7 mouse cellular contexts compared by ENCODE assay signal in genomic region chr9:40456191-40456590, GRCm38 (mm10).
DNase-seq lines count a peak whose midpoint lies in the region; ATAC-seq and TF ChIP-seq lines count a peak whose summit lies in the region.

No protein-coding gene starts in this region.

- H3K27ac ChIP-seq in embryonic facial prominence, embryonic 13.5 days: peak overlapping the region; percentile 84
- no peak overlapping the region for H3K27ac ChIP-seq in hindbrain, embryonic 11.5 days (ENCODE audit: low read depth, low read length)
- no peak overlapping the region for H3K27ac ChIP-seq in liver, embryonic 16.5 days (ENCODE audit: low read length)
- no peak overlapping the region for H3K27ac ChIP-seq in neural tube, embryonic 14.5 days (ENCODE audit: low read depth, low read length)

- H3K9ac ChIP-seq in embryonic facial prominence, embryonic 13.5 days: peak overlapping the region; percentile 82
- peak overlapping the region; percentile 32 for H3K9ac ChIP-seq in hindbrain, embryonic 11.5 days (ENCODE audit: low read depth, low read length)
- H3K9ac ChIP-seq in liver, embryonic 16.5 days (ENCODE audit: low read depth, low read length): peak overlapping the region; percentile 33; the same call in 1 of the 2 replicates
- peak overlapping the region; percentile 60; the same call in 1 of the 2 replicates for H3K9ac ChIP-seq in neural tube, embryonic 14.5 days (replicated peaks; ENCODE audit: low read depth, low read length)

- H3K4me1 ChIP-seq in E14TG2a.4 (replicated peaks; ENCODE audit: low read depth, low read length): peaks cover 34% of the 10 kb centered on the region
- peaks cover 39% of the 10 kb centered on the region for H3K4me1 ChIP-seq in embryonic facial prominence, embryonic 13.5 days
- no peaks in the 10 kb centered on the region for H3K4me1 ChIP-seq in hindbrain, embryonic 11.5 days (replicated peaks; ENCODE audit: control insufficient read depth, insufficient read depth, low read length)
- peaks cover 3% of the 10 kb centered on the region; the same call in 1 of the 2 replicates for H3K4me1 ChIP-seq in liver, embryonic 16.5 days (ENCODE audit: control insufficient read depth, low read depth, low read length)
- no peaks in the 10 kb centered on the region for H3K4me1 ChIP-seq in neural tube, embryonic 14.5 days (ENCODE audit: control insufficient read depth, insufficient read depth, low read length)

- no peak for TF ChIP-seq CTCF in E14TG2a.4 (conservative IDR thresholded peaks at IDR 0.05; ENCODE audit: low read length)

- WGBS in embryonic facial prominence, embryonic 13.5 days: under 1% methylated on average over 7 of the region's 7 CpGs
- WGBS in hindbrain, embryonic 11.5 days: 2% methylated on average over 7 of the region's 7 CpGs
- 7% methylated on average over 7 of the region's 7 CpGs for whole genome bisulfite sequencing in liver, embryonic 16.5 days (ENCODE audit: insufficient replicate concordance)
- 2% methylated on average over 7 of the region's 7 CpGs for WGBS in neural tube, embryonic 14.5 days

- peak; percentile 83 for DNase-seq in R1 (ENCODE audit: low read depth, low spot score)
- peak; percentile 52 for DNase-seq in hindbrain, embryonic 11.5 days (ENCODE audit: low spot score)

- ATAC-seq in embryonic facial prominence, embryonic 13.5 days (ENCODE audit: insufficient number of reproducible peaks, insufficient read depth, low FRiP score, low TSS enrichment, low read depth): peak; percentile 85
- ATAC-seq in hindbrain, embryonic 11.5 days (ENCODE audit: low FRiP score): peak; percentile 75
- ATAC-seq in liver, embryonic 16.5 days (ENCODE audit: low read depth): peak; percentile 46
- peak; percentile 73 for ATAC-seq in neural tube, embryonic 14.5 days (ENCODE audit: low read depth)
- ATAC-seq in inflammation-experienced regulatory T-cells, adult 6 months: no peak

- no peaks in the 10 kb centered on the region for H3K36me3 ChIP-seq in E14TG2a.4 (ENCODE audit: insufficient read depth, low read length)
- no peaks in the 10 kb centered on the region for H3K36me3 ChIP-seq in embryonic facial prominence, embryonic 13.5 days
- no peaks in the 10 kb centered on the region for H3K36me3 ChIP-seq in hindbrain, embryonic 11.5 days (ENCODE audit: control insufficient read depth, insufficient read depth, low read length)
- no peaks in the 10 kb centered on the region for H3K36me3 ChIP-seq in liver, embryonic 16.5 days (ENCODE audit: control insufficient read depth, insufficient read depth)
- no peaks in the 10 kb centered on the region for H3K36me3 ChIP-seq in neural tube, embryonic 14.5 days (ENCODE audit: control insufficient read depth, insufficient read depth, low read length)

- H3K27me3 ChIP-seq in E14TG2a.4 (ENCODE audit: insufficient read depth, low read length): peaks cover 64% of the 10 kb centered on the region
- peaks cover 8% of the 10 kb centered on the region for H3K27me3 ChIP-seq in embryonic facial prominence, embryonic 13.5 days
- 0 out of 2 replicates have a peak, but pooled peaks cover 3% of the 10 kb centered on the region for H3K27me3 ChIP-seq in hindbrain, embryonic 11.5 days (ENCODE audit: control insufficient read depth, insufficient read depth, low read length)
- peaks cover 3% of the 10 kb centered on the region; the same call in 1 of the 2 replicates for H3K27me3 ChIP-seq in liver, embryonic 16.5 days (ENCODE audit: control insufficient read depth, insufficient read depth, low read depth, low read length)
- no peaks in the 10 kb centered on the region for H3K27me3 ChIP-seq in neural tube, embryonic 14.5 days (ENCODE audit: control insufficient read depth, insufficient read depth, low read length)

- peak overlapping the region; percentile 100 for H3K4me2 ChIP-seq in embryonic facial prominence, embryonic 13.5 days
- H3K4me2 ChIP-seq in hindbrain, embryonic 11.5 days (replicated peaks; ENCODE audit: low read depth, low read length): peak overlapping the region; percentile 83
- H3K4me2 ChIP-seq in liver, embryonic 16.5 days (ENCODE audit: low read depth, low read length): peak overlapping the region; percentile 79
- H3K4me2 ChIP-seq in neural tube, embryonic 14.5 days (ENCODE audit: low read depth, low read length): peak overlapping the region; percentile 100

- H3K9me3 ChIP-seq in E14TG2a.4 (ENCODE audit: low read length): no peaks in the 10 kb centered on the region
- H3K9me3 ChIP-seq in embryonic facial prominence, embryonic 13.5 days: no peaks in the 10 kb centered on the region
- no peaks in the 10 kb centered on the region for H3K9me3 ChIP-seq in hindbrain, embryonic 11.5 days (ENCODE audit: control insufficient read depth, low read length)
- no peaks in the 10 kb centered on the region for H3K9me3 ChIP-seq in liver, embryonic 16.5 days (replicated peaks; ENCODE audit: control insufficient read depth, low read length)
- H3K9me3 ChIP-seq in neural tube, embryonic 14.5 days (ENCODE audit: control insufficient read depth, low read length): no peaks in the 10 kb centered on the region

- peak overlapping the region; percentile 84 for H3K4me3 ChIP-seq in E14TG2a.4 (replicated peaks; ENCODE audit: low read length)
- H3K4me3 ChIP-seq in embryonic facial prominence, embryonic 13.5 days: peak overlapping the region; percentile 72
- H3K4me3 ChIP-seq in hindbrain, embryonic 11.5 days (ENCODE audit: low read depth, low read length): peak overlapping the region; percentile 46
- peak overlapping the region; percentile 62 for H3K4me3 ChIP-seq in liver, embryonic 16.5 days (ENCODE audit: low read depth, low read length)
- H3K4me3 ChIP-seq in neural tube, embryonic 14.5 days (ENCODE audit: low read depth, low read length): peak overlapping the region; percentile 57

Comparison
In these comparisons a context has a peak if more than half of its experiments do, and no peak if none do; other contexts are left out.
1. H3K9ac ChIP-seq: peak in every context shown above with its lines; median percentile 82 in embryonic facial prominence, embryonic 13.5 days; 60 in neural tube, embryonic 14.5 days; 33 in liver, embryonic 16.5 days; 32 in hindbrain, embryonic 11.5 days.